Mouse (Mus musculus) embryonic facial prominence, embryonic 11.5 days (tissue): Measurements from ENCODE around the gene Sall1. TPM values are rescaled to one million over a fixed set of nuclear protein-coding genes. Genes with fewer than 3 reads are reported as not detected.

Experiments used
- microRNA-seq: library from miRNA; unstranded; fragments of <30 nt; microRNA quantifications from one replicate; pipeline ENCODE4, GENCODE M21; 2016; ENCODE audit warnings: borderline number of aligned reads
- polyA plus RNA-seq: library from polyadenylated mRNA; unstranded; fragments of >200 nt; fragmentation: Nextera tagmentation; extraction: Ambion mirVana; gene quantifications from 2 replicates; pipeline ENCODE4 v1.2.1, GENCODE M21; 2014

The Sall1 gene
- polyA plus RNA-seq, 1 experiment from 2014 or later: 4.8 TPM

Small RNA genes lying within 50 kb of the gene (microRNA-seq; reads per million reads assigned to microRNA genes)
- gene Mir8110: not detected
